Mouse (Mus musculus): ENCODE data around the gene Nuak2. TPM values are rescaled to one million over a fixed set of nuclear protein-coding genes. Genes with fewer than 3 reads are reported as not detected.
"Not testable (repeated sequence)": the region's sequence is repeated elsewhere in the genome, so short reads cannot be mapped to it uniquely, and the experiment has no call there.

Nuak2 gene
- polyA plus RNA-seq, 1 experiment from 2014 or later: 13.4 TPM

DNA sequence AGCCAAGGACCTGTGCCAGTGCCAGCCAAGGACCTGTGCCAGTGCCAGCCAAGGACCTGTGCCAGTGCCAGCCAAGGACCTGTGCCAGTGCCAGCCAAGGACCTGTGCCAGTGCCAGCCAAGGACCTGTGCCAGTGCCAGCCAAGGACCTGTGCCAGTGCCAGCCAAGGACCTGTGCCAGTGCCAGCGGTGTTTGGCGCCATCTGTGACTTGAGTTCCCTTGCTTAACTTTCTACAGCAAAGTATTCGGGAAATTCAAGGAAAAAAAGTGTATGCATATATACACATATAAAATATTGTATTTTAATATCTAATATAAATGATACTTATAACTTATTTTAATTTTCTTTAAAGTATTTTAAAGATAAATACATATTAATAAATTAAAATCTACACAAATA, 33.7 kb downstream of the Nuak2 start:
- H3K4me3 ChIP-seq (replicated peaks; ENCODE audit: low read length); H3K36me3 ChIP-seq (ENCODE audit: control insufficient read depth, insufficient read depth); H3K27me3 ChIP-seq (replicated peaks; ENCODE audit: control insufficient read depth, insufficient read depth, low read length); ATAC-seq; H3K9ac ChIP-seq (replicated peaks; ENCODE audit: low read depth, low read length); H3K4me1 ChIP-seq (replicated peaks; ENCODE audit: control insufficient read depth, insufficient read depth, low read length); H3K9me3 ChIP-seq (ENCODE audit: control insufficient read depth, low read length); H3K27ac ChIP-seq (ENCODE audit: low read length); H3K4me2 ChIP-seq (ENCODE audit: low read length): not testable (repeated sequence)
- 78% methylated on average over 3 of the region's 3 CpGs for WGBS

DNA sequence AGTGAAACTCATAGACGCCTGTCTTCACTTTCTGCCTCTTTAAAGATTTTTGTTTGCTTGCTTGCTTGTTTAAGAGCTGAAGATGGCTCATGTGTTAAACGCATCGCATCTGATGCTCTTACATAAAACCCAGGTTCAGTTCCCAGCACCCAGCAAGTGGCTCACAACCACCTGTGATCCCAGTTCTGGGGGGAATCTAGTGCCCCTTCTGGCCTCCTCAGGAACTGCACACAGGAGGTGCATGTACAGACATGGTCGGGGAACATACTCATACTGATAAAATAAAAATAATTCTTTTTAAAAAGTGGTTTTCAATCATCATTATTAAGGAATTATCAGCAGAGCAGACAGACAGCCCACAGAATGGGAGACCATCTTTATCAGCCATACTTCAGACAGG, 35.1 kb downstream of the Nuak2 start:
- no peak overlapping the region for H3K4me2 ChIP-seq (ENCODE audit: low read length)
- H3K27ac ChIP-seq (ENCODE audit: low read length): no peak overlapping the region
- no peaks in the 10 kb centered on the region for H3K9me3 ChIP-seq (ENCODE audit: control insufficient read depth, low read length)
- no peak overlapping the region for H3K9ac ChIP-seq (replicated peaks; ENCODE audit: low read depth, low read length)
- no peaks in the 10 kb centered on the region for H3K36me3 ChIP-seq (ENCODE audit: control insufficient read depth, insufficient read depth)
- WGBS: 94% methylated on average over 4 of the region's 4 CpGs
- H3K4me1 ChIP-seq (replicated peaks; ENCODE audit: control insufficient read depth, insufficient read depth, low read length): peaks cover 6% of the 10 kb centered on the region; the same call in 1 of the 2 replicates
- peak; percentile 32; the same call in 1 of the 2 replicates for ATAC-seq
- H3K27me3 ChIP-seq (replicated peaks; ENCODE audit: control insufficient read depth, insufficient read depth, low read length): no peaks in the 10 kb centered on the region
- H3K4me3 ChIP-seq (replicated peaks; ENCODE audit: low read length): no peak overlapping the region

DNA sequence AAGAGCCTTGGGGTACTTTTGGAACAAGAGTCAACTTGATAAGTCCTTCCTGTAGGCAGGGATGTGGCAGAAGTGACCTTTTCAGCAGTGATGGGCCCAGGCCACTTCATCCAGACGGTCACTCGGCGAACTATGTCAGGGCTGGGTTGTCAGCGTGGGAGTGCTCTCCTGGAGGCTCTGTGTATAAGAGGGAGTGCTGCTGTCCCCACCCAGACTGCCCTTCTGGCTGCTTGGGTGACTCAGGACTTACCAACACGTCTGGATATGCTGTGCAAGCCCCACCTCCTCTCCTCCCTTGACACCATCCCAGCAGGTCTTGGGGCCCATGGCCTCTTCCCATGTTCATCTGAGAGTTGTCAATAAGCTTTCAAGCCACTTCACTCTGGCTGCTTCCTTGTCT, 37.5 kb downstream of the Nuak2 start:
- H3K4me3 ChIP-seq (replicated peaks; ENCODE audit: low read length): no peak overlapping the region
- H3K9me3 ChIP-seq (ENCODE audit: control insufficient read depth, low read length): no peaks in the 10 kb centered on the region
- no peak overlapping the region for H3K9ac ChIP-seq (replicated peaks; ENCODE audit: low read depth, low read length)
- no peak overlapping the region for H3K4me2 ChIP-seq (ENCODE audit: low read length)
- WGBS: 80% methylated on average over 5 of the region's 5 CpGs
- H3K36me3 ChIP-seq (ENCODE audit: control insufficient read depth, insufficient read depth): peaks cover 3% of the 10 kb centered on the region
- ATAC-seq: no peak
- H3K27ac ChIP-seq (ENCODE audit: low read length): no peak overlapping the region
- H3K27me3 ChIP-seq (replicated peaks; ENCODE audit: control insufficient read depth, insufficient read depth, low read length): no peaks in the 10 kb centered on the region
- peaks cover 10% of the 10 kb centered on the region; the same call in 1 of the 2 replicates for H3K4me1 ChIP-seq (replicated peaks; ENCODE audit: control insufficient read depth, insufficient read depth, low read length)

DNA sequence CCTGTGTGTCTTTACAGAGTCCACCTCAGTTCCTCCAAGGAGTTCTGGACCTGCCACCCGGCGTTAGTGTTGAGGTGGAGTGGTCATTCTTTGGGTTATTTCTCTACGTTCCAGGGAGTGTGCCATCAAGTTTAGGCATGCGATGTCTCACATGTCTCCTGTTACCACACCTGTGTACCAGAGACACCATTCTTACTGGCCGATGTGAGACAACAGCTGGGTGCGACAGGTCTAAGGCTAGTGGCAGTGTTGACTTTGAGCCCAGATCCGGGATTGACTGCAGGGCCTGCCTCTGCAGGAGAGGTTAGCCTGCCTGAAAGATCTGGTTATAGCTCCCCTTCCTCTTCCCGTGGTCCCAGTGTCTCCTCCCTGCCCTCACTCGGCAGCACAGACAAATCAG, 38.3 kb downstream of the Nuak2 start:
- Histone ChIP-seq H3K27me3 (replicated peaks; ENCODE audit: control insufficient read depth, insufficient read depth, low read length) (no peaks in the 10 kb centered on the region), H3K36me3 (ENCODE audit: control insufficient read depth, insufficient read depth) (peaks cover 7% of the 10 kb centered on the region), H3K4me2 (ENCODE audit: low read length) (no peak overlapping the region), H3K27ac (ENCODE audit: low read length) (no peak overlapping the region), H3K4me3 (replicated peaks; ENCODE audit: low read length) (no peak overlapping the region), H3K9ac (replicated peaks; ENCODE audit: low read depth, low read length) (no peak overlapping the region), H3K4me1 (replicated peaks; ENCODE audit: control insufficient read depth, insufficient read depth, low read length) (peaks cover 10% of the 10 kb centered on the region; the same call in 1 of the 2 replicates), H3K9me3 (ENCODE audit: control insufficient read depth, low read length) (no peaks in the 10 kb centered on the region)
- 83% methylated on average over 9 of the region's 9 CpGs for WGBS
- no peak for ATAC-seq

DNA sequence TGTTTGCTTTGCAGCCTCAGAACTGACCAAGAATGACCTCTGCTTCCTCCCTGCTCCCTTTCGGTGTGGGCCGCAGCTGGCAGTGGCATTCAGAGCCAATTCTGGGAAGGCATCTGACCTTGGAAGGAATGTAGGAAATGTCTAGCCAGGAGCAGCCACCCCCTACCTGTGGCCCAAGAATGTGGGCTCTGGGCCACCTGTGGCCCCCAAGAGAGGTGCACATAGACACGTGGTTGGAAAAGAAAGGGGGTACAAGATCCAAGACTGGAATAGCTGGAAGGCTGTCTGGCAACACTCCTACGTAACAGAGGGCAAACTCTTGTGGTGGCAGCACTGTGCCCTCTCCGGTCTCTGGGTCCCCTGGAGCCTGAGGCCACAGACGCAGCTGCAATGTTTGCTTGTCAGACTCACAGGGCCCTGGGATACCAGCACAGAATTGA, 39.3 kb downstream of the Nuak2 start:
- Histone ChIP-seq H3K4me1 (replicated peaks; ENCODE audit: control insufficient read depth, insufficient read depth, low read length) (peaks cover 10% of the 10 kb centered on the region; the same call in 1 of the 2 replicates), H3K4me3 (replicated peaks; ENCODE audit: low read length) (no peak overlapping the region), H3K9ac (replicated peaks; ENCODE audit: low read depth, low read length) (0 out of 2 replicates have a peak overlapping the region, but pooled peaks have one; percentile 5), H3K36me3 (ENCODE audit: control insufficient read depth, insufficient read depth) (peaks cover 13% of the 10 kb centered on the region), H3K27me3 (replicated peaks; ENCODE audit: control insufficient read depth, insufficient read depth, low read length) (no peaks in the 10 kb centered on the region), H3K9me3 (ENCODE audit: control insufficient read depth, low read length) (no peaks in the 10 kb centered on the region), H3K27ac (ENCODE audit: low read length) (peak overlapping the region; percentile 51; the same call in 1 of the 2 replicates), H3K4me2 (ENCODE audit: low read length) (no peak overlapping the region)
- 40% methylated on average over 6 of the region's 6 CpGs for WGBS
- ATAC-seq: no peak

DNA sequence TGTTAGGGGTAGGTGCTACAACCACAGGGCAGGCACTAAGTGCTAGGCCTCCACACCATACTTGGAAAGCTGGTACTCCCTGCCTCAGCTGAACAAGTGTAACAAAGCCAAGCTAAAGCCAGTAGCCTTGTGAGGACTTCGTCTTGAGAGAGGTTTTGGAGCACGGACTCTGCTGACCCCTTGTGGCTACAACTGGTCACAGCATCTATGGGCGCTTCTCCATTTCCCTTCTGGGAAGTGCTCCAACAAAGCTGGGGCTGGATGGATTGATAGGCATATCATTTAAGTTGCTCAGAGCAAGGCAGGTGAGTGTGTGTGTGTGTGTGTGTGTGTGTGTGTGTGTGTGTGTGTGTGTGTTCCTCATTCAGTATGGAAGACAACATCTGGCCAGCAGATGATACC, 39.9 kb downstream of the Nuak2 start:
- WGBS: 0% methylated on average over 3 of the region's 3 CpGs
- Histone ChIP-seq H3K27ac (ENCODE audit: low read length) (peak overlapping the region; percentile 68), H3K27me3 (replicated peaks; ENCODE audit: control insufficient read depth, insufficient read depth, low read length) (no peaks in the 10 kb centered on the region), H3K4me1 (replicated peaks; ENCODE audit: control insufficient read depth, insufficient read depth, low read length) (peaks cover 10% of the 10 kb centered on the region; the same call in 1 of the 2 replicates), H3K4me3 (replicated peaks; ENCODE audit: low read length) (no peak overlapping the region), H3K9ac (replicated peaks; ENCODE audit: low read depth, low read length) (no peak overlapping the region), H3K4me2 (ENCODE audit: low read length) (no peak overlapping the region), H3K36me3 (ENCODE audit: control insufficient read depth, insufficient read depth) (peaks cover 20% of the 10 kb centered on the region), H3K9me3 (ENCODE audit: control insufficient read depth, low read length) (no peaks in the 10 kb centered on the region)
- ATAC-seq: peak; percentile 66

DNA sequence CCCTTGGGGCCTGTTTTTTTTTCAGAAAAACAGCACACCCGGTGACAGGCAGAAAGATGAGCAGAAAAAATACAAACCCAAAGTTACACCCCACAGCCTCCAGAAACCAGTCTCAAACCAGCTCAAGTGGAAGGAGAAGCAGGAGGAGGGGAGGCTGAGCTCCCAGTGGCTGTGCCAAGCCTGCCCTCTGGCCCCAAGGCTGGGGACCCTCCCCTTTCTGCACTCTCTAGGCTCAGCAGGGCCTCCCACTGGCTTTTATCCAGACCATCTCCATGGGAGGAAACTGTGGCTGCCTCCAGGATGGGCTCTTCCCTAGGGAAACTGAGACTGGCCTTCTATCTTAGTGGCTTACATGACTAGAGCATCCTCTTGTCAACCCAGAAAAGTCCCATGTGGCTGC, 40.9 kb downstream of the Nuak2 start:
- ATAC-seq: no peak
- no peaks in the 10 kb centered on the region for H3K27me3 ChIP-seq (replicated peaks; ENCODE audit: control insufficient read depth, insufficient read depth, low read length)
- H3K27ac ChIP-seq (ENCODE audit: low read length): no peak overlapping the region
- H3K4me1 ChIP-seq (replicated peaks; ENCODE audit: control insufficient read depth, insufficient read depth, low read length): peaks cover 10% of the 10 kb centered on the region; the same call in 1 of the 2 replicates
- H3K4me3 ChIP-seq (replicated peaks; ENCODE audit: low read length): no peak overlapping the region
- no peak overlapping the region for H3K9ac ChIP-seq (replicated peaks; ENCODE audit: low read depth, low read length)
- peaks cover 23% of the 10 kb centered on the region for H3K36me3 ChIP-seq (ENCODE audit: control insufficient read depth, insufficient read depth)
- H3K9me3 ChIP-seq (ENCODE audit: control insufficient read depth, low read length): no peaks in the 10 kb centered on the region
- WGBS: 68% methylated on average over 1 of the region's 1 CpGs
- H3K4me2 ChIP-seq (ENCODE audit: low read length): no peak overlapping the region

DNA sequence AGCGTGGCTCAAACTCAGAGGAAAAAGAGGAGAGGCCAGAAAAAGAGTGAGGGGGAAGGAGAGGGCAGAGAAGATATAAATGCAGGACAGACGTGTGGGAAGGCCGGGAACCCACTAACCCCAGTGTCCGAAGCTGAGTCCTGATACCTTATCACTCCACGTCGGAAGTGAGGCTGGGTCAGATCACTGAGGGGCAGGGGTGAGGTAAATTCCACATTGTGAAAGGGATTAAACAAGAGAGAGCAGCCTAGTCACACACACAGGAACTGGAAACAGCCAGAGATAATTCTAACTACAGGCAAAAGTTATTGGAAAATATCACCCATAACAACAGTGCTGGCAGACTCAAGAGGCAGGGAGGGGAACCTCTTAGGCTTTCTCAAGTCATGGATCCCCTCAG, 46.0 kb downstream of the Nuak2 start:
- Histone ChIP-seq H3K27me3 (replicated peaks; ENCODE audit: control insufficient read depth, insufficient read depth, low read length) (no peaks in the 10 kb centered on the region), H3K9ac (replicated peaks; ENCODE audit: low read depth, low read length) (no peak overlapping the region), H3K36me3 (ENCODE audit: control insufficient read depth, insufficient read depth) (peaks cover 23% of the 10 kb centered on the region), H3K4me1 (replicated peaks; ENCODE audit: control insufficient read depth, insufficient read depth, low read length) (peaks cover 7% of the 10 kb centered on the region), H3K9me3 (ENCODE audit: control insufficient read depth, low read length) (no peaks in the 10 kb centered on the region), H3K4me2 (ENCODE audit: low read length) (no peak overlapping the region), H3K4me3 (replicated peaks; ENCODE audit: low read length) (no peak overlapping the region), H3K27ac (ENCODE audit: low read length) (no peak overlapping the region)
- ATAC-seq: no peak
- 88% methylated on average over 6 of the region's 6 CpGs for WGBS

DNA sequence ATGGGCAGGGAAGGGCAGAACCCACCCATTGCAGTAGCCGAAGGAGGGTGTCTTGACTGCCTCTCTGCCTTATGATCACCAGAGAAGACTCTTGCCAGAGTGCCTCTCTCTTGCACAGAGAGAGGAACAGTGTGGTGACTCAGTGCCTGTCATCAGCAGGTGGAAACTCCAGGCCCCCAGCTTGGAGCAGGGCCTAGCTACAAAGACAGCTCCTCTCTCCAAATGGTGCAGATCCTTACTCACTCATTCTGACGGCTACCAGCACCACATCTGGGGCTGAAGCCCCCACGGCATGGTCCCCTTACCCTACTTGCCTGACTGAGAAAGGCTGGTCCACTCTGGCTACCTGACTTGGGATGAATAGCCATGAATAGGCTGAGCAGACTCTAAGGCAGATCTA, 48.5 kb downstream of the Nuak2 start:
- Histone ChIP-seq H3K27ac (ENCODE audit: low read length) (no peak overlapping the region), H3K4me1 (replicated peaks; ENCODE audit: control insufficient read depth, insufficient read depth, low read length) (peaks cover 11% of the 10 kb centered on the region), H3K4me2 (ENCODE audit: low read length) (no peak overlapping the region), H3K9me3 (ENCODE audit: control insufficient read depth, low read length) (no peaks in the 10 kb centered on the region), H3K36me3 (ENCODE audit: control insufficient read depth, insufficient read depth) (peaks cover 16% of the 10 kb centered on the region), H3K27me3 (replicated peaks; ENCODE audit: control insufficient read depth, insufficient read depth, low read length) (no peaks in the 10 kb centered on the region), H3K4me3 (replicated peaks; ENCODE audit: low read length) (no peak overlapping the region), H3K9ac (replicated peaks; ENCODE audit: low read depth, low read length) (no peak overlapping the region)
- 79% methylated on average over 3 of the region's 3 CpGs for WGBS
- no peak for ATAC-seq

Measured in forebrain, embryonic 16.5 days (tissue).